Comparison of ENCODE assay signal across 12 mouse cellular contexts in genomic region chr2:134342515-134343140, GRCm38 (mm10).
"Had no signal": no experiment of that assay in that cellular context is flagged by ENCODE, and none has a peak within 500 bp of the region (broad histone marks: within the 10 kb centered on the region; RNA-seq: fewer than 3 reads in every experiment).

No protein-coding gene starts in this region.

- H3K9me3 ChIP-seq: limb, embryonic 10.5 days; liver, embryonic 15.5 days; midbrain, embryonic 12.5 days had no signal

- H3K36me3 ChIP-seq: limb, embryonic 10.5 days; liver, embryonic 15.5 days; midbrain, embryonic 12.5 days had no signal

- DNase-seq: kidney, postnatal 14 days; lung, adult 2 months; lung, postnatal 36 days; right cerebral cortex, adult 18-20 months; right cerebral cortex, postnatal 25 days; thymus, adult 18-20 months; thymus, postnatal 14 days had no signal

- H3K27me3 ChIP-seq: liver, embryonic 15.5 days; midbrain, embryonic 12.5 days had no signal

- H3K4me3 ChIP-seq: limb, embryonic 10.5 days; liver, embryonic 15.5 days; midbrain, embryonic 12.5 days had no signal

- H3K4me1 ChIP-seq: limb, embryonic 10.5 days; liver, embryonic 15.5 days; midbrain, embryonic 12.5 days had no signal

- ATAC-seq: lung, postnatal 0 days; midbrain, embryonic 16.5 days had no signal
